Mouse (Mus musculus): ENCODE measurements around the gene Nlrp9c.
"Not testable (repeated sequence)": the region's sequence is repeated elsewhere in the genome, so short reads cannot be mapped to it uniquely, and the experiment has no call there.

Gene Nlrp9c

DNA sequence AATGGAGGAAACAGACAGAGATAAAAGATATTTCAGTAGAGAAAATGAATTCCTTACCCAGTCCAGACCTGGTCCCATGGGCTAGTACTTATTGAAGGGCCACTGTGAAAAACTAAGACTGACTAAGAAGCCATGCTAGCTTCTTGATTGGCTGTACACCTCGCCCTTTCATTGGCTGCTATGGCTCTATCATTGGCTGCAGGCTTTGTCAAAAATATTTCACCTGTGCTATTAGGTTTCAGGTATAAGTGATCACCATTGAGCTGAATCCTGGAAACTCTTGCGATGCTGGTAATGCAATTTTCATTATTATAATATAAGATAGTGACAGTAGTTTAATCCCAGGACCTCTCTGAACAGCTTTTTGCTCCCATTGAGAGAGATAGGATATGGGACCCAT, at the start of gene Nlrp9c:
TSS of gene Nlrp9c (minus strand) at position 101 of the 400 bp plus-strand sequence.
- not testable (repeated sequence) for DNase-seq (ENCODE audit: low spot score)

GRCm38 (mm10) chr7:26434813-26435212, 31.3 kb upstream of the Nlrp9c start, which contains the start of gene Nlrp4a:
Gene Nlrp4a, plus strand, starts transcription at chr7:26435113.
- no peak for DNase-seq (ENCODE audit: low spot score)

DNA sequence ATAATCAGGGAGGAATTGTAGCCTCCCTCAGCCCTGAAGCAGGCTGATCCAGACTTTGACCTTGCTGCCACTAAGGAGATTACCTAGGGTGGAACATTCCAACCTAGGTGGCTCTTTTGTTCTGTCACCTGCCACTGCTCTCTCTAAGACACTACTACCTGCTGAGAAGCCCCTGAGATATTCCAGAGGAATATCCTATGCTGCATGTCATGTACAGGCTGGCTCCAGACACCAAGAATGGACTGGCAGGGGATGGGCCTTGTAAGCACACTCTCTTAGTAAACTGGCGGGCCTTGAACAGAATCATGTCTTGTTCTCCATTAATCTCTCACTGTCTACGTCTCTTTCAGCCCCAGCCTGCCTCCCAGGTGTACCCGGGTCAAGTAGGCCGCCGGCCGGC, 11.7 kb downstream of the Nlrp9c start:
- not testable (repeated sequence) for DNase-seq (ENCODE audit: low spot score)

DNA sequence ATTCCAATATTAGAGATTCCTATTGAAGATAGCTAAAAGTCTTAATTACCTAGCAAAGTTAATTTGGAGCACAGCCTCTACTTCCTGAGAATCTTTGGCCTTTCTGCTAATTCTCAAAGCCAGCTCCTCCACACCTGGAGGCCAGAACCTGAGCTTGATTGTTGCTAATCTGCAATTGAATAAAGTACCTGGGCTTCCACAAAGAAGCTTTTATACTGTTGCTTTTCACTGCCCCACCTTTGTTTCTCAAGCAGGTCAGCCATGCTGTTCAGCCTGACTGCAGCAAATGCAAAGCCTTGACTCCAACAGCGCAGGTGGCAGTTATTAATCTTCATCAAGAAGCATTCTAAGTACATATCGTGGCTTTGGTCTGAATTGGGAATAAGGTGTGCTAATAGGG, 12.4 kb downstream of the Nlrp9c start:
- DNase-seq (ENCODE audit: low spot score) = not testable (repeated sequence)

- DNase-seq (ENCODE audit: low spot score) = not testable (repeated sequence)
Observed at GRCm38 (mm10) chr7:26386691-26387090, 16.8 kb downstream of the Nlrp9c start.

GRCm38 (mm10) chr7:26380807-26381206, 22.7 kb downstream of the Nlrp9c start:
- no peak for DNase-seq (ENCODE audit: low spot score)

- not testable (repeated sequence) for DNase-seq (ENCODE audit: low spot score)
Observed at GRCm38 (mm10) chr7:26373221-26373620, 30.3 kb downstream of the Nlrp9c start.

DNA sequence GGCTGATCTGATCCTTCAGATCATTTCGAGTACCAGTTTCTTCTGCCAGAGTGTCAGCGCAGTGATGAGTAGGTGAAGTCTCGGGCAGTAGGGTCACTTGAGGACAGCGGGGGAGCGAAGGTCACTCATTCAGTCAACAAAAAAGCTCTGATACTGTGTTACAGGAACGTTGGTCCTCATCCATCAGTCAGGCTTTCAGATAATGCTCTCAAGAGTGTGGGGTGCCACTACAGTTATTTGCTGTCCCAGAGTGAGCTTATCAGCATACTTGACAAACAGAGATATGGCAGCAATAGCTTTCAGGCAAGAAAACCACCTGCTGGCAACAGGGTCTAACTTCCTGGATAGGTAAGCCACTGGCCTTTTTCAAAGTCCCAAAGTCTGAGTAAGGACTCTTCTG, 46.8 kb downstream of the Nlrp9c start:
- DNase-seq (ENCODE audit: low spot score) = not testable (repeated sequence)

GRCm38 (mm10) chr7:26352258-26352657, 51.2 kb downstream of the Nlrp9c start:
- not testable (repeated sequence) for DNase-seq (ENCODE audit: low spot score)

GRCm38 (mm10) chr7:26350177-26350576, 53.3 kb downstream of the Nlrp9c start:
- DNase-seq (ENCODE audit: low spot score) = not testable (repeated sequence)

GRCm38 (mm10) chr7:26320361-26320760, 83.1 kb downstream of the Nlrp9c start:
- not testable (repeated sequence) for DNase-seq (ENCODE audit: low spot score)

GRCm38 (mm10) chr7:26315809-26316208, 87.7 kb downstream of the Nlrp9c start:
- not testable (repeated sequence) for DNase-seq (ENCODE audit: low spot score)

- DNase-seq (ENCODE audit: low spot score) = not testable (repeated sequence)
Observed at GRCm38 (mm10) chr7:26315194-26315593, 88.3 kb downstream of the Nlrp9c start.

DNA sequence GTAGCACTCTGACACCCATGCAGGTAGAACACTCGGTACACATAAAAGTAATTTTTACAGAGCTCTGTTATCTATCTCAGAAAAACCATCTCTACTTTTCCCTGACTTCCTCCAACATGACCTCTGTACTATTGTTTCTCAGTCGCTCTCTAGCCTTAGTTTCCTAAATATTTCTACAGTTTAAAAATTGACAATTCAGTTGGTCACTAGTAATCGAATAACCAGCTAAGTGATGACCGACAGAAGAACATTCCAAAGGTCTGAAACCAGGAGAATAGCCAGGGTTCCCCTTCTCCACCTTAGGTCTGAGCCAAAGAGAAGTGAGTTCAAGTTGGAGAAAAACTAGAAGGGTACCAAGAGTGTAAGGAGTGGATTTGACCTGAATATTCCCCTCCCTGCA, 91.7 kb downstream of the Nlrp9c start:
- not testable (repeated sequence) for DNase-seq (ENCODE audit: low spot score)

- DNase-seq (ENCODE audit: low spot score) = not testable (repeated sequence)
Observed at GRCm38 (mm10) chr7:26306926-26307325, 96.6 kb downstream of the Nlrp9c start, which contains the start of gene Cyp2a4. Gene Cyp2a4, plus strand, starts transcription at chr7:26307169.

DNA sequence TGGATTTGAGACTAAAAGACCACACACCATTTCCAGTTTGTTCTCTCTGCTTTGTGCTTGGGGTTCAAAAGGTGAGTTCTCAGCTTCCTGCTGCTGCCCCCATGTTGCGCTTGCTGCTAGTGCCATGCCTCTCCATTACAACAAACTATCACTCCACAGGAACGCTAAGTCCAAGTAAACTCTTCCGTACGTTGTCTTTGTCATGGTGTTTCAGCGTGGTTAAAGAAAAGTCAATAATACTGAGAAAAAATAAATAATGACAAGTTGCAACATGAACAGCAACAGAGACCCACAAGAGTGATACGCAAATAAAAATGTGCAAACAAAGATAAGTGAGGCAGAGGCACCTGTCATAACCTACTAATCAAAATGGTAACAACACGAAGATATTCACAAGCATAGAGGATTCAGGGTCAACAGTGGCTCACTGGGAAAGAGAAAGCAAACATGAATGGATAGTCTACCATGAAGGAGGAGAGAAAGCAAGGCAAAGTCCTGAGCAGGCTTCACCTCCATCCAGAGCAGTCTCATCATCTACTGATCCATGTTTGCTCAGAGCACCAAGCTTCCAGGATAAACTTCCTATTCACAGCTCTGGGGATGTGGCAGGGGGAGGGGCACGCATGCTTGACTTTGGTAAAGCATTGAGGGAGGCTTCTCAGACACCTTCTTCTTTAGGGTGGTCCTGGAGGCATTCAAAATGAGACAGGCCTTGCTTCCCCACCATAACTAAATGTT, 99.9 kb downstream of the Nlrp9c start:
- not testable (repeated sequence) for DNase-seq (ENCODE audit: low spot score)
